Comparison of ENCODE assay signal across 17 mouse cellular contexts in the genomic region with DNA sequence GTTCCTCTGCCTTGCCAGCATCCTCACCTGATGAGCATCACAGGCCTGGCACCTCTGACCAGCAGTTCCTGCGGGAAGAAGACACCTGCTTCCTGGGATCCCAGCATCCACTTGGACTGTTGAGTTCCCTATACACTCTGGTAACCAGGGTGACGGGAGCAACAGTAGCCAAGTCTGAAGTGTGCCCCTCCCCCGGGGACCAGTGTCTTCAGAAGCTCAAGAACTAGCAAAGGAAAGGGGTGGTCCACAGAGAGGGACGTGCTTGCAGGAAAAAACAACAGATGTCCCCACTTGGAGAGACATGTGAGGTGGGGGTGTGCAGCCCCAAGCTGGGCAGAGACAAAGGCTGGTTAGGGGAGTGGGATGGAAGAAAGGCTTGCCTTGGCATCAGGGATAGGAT. TPM values are rescaled to one million over a fixed set of nuclear protein-coding genes. Genes with fewer than 3 reads are reported as not detected.
"Had no signal": no experiment of that assay in that cellular context is flagged by ENCODE, and none has a peak within 500 bp of the region (broad histone marks: within the 10 kb centered on the region; RNA-seq: fewer than 3 reads in every experiment).

No protein-coding gene starts in this region.

- H3K27me3 ChIP-seq: liver, embryonic 15.5 days had no signal

- H3K9ac ChIP-seq: liver, embryonic 15.5 days; midbrain, embryonic 12.5 days; neural tube, embryonic 12.5 days had no signal

- H3K9me3 ChIP-seq: limb, embryonic 10.5 days; liver, embryonic 15.5 days; midbrain, embryonic 12.5 days; neural tube, embryonic 12.5 days had no signal

- ATAC-seq: lung, postnatal 0 days had no signal

- H3K4me2 ChIP-seq: liver, embryonic 11.5 days; liver, embryonic 15.5 days; midbrain, embryonic 12.5 days; neural tube, embryonic 12.5 days had no signal

- H3K36me3 ChIP-seq: limb, embryonic 10.5 days; liver, embryonic 15.5 days; midbrain, embryonic 12.5 days; neural tube, embryonic 12.5 days had no signal

- H3K4me3 ChIP-seq: left cerebral cortex, adult 2 months; limb, embryonic 10.5 days; liver, embryonic 15.5 days; midbrain, embryonic 12.5 days; neural tube, embryonic 12.5 days had no signal

- DNase-seq: kidney, adult 9 months; kidney, postnatal 36 days; lung, adult 2 months; lung, postnatal 4 days; right cerebral cortex, adult 18-20 months; right cerebral cortex, postnatal 25 days; thymus, adult 18-20 months; thymus, postnatal 14 days had no signal

- H3K4me1 ChIP-seq: limb, embryonic 10.5 days; liver, embryonic 15.5 days had no signal

- H3K27ac ChIP-seq: kidney, postnatal 0 days; left cerebral cortex, adult 2 months; limb, embryonic 10.5 days; liver, embryonic 15.5 days; midbrain, embryonic 12.5 days; neural tube, embryonic 12.5 days had no signal

RNA-seq across cellular contexts. Expression of gene Unc5a, which starts 19.1 kb away (rescaled TPM):
- total RNA-seq: neutrophil, adult 5-6 weeks had no signal
